In genomic region chr14:60738434-60738938, GRCm38 (mm10) we compare ENCODE assay signal across 8 mouse cellular contexts. TPM values are rescaled to one million over a fixed set of nuclear protein-coding genes. Genes with fewer than 3 reads are reported as not detected.
A peak's percentile ranks its signal among the peaks of the same experiment; 100 is the strongest.
DNase-seq lines count a peak whose midpoint lies in the region; ATAC-seq and TF ChIP-seq lines count a peak whose summit lies in the region.

No protein-coding gene starts in this region.

- TF ChIP-seq CTCF in heart, adult 2 months (IDR thresholded peaks at IDR 0.05) = no peak

- intact Hi-C loops in heart, adult 2 months (cut with DNase I) = no loop called here
- intact Hi-C loops in heart, postnatal 14 days (cut with DNase I) = no loop called here

- peak overlapping the region; percentile 55 for H3K27ac ChIP-seq in heart, adult 2 months

- H3K4me3 ChIP-seq in heart, adult 2 months = no peak overlapping the region
- H3K4me3 ChIP-seq in megakaryocyte, embryonic 14.5 days (replicated peaks) = peak overlapping the region; percentile 88

- peaks cover 9% of the 10 kb centered on the region for H3K36me3 ChIP-seq in heart, adult 2 months (ENCODE audit: control insufficient read depth, insufficient read depth, low read length)
- H3K36me3 ChIP-seq in megakaryocyte, embryonic 14.5 days (replicated peaks; ENCODE audit: low read length) = peaks cover 18% of the 10 kb centered on the region

- no peaks in the 10 kb centered on the region for H3K27me3 ChIP-seq in heart, adult 2 months (ENCODE audit: control insufficient read depth, insufficient read depth, low read length)
- H3K27me3 ChIP-seq in megakaryocyte, embryonic 14.5 days (replicated peaks) = no peaks in the 10 kb centered on the region

- peak; percentile 53 for ATAC-seq in activated CD4-positive, CD25-positive, alpha-beta regulatory T cell, adult 4 months

- no peak for DNase-seq in heart, adult 2 months
- no peak for DNase-seq in heart, postnatal 14 days
- peak; percentile 88 for DNase-seq in induced T-regulatory cell, adult 2 months (ENCODE audit: low read depth)
- DNase-seq in Muller cell, postnatal 12 days (ENCODE audit: inconsistent ontology term) = no peak
- no peak for DNase-seq in kidney, postnatal 10 days
- no peak for DNase-seq in urinary bladder, postnatal 14 days (ENCODE audit: low spot score)

- peak overlapping the region; percentile 47 for H3K9ac ChIP-seq in heart, adult 2 months (ENCODE audit: low read depth, low read length)

- no peak for TF ChIP-seq POLR2A in heart, adult 2 months (IDR thresholded peaks at IDR 0.05; ENCODE audit: insufficient read depth, low read depth, low read length)

- WGBS in heart, adult 2 months = 40% methylated on average over 10 of the region's 10 CpGs

- H3K4me1 ChIP-seq in heart, adult 2 months (ENCODE audit: control insufficient read depth, insufficient read depth, low read length) = peaks cover 57% of the 10 kb centered on the region
- peaks cover 89% of the 10 kb centered on the region for H3K4me1 ChIP-seq in megakaryocyte, embryonic 14.5 days

- no peaks in the 10 kb centered on the region for H3K9me3 ChIP-seq in megakaryocyte, embryonic 14.5 days

- no peak for TF ChIP-seq EP300 in heart, adult 2 months (IDR thresholded peaks at IDR 0.05; ENCODE audit: insufficient read depth, low read depth, low read length)

- H3K79me2 ChIP-seq in heart, adult 2 months (replicated peaks; ENCODE audit: control insufficient read depth, insufficient read depth, low read length) = peaks cover 2% of the 10 kb centered on the region; the same call in 1 of the 2 replicates

RNA-seq across cellular contexts. Expression of gene C1qtnf9, which starts 29.4 kb away (rescaled TPM):
- 10 to 100 TPM; 44.0 to 45.5 TPM for total RNA-seq in heart, adult 2 months (2021)
- polyA plus RNA-seq in heart, adult 2 months (2012; rRNA removed) = 27.8 and 59.4 TPM in 2 replicates
- 10 to 100 TPM; 42.8 to 43.8 TPM for total RNA-seq in heart, postnatal 14 days (2021)
- not detected for polyA plus RNA-seq in activated CD4-positive, CD25-positive, alpha-beta regulatory T cell, adult 4 months (2017; shearing (Covaris generic))
- not detected in 2 replicates for polyA plus RNA-seq in megakaryocyte, embryonic 14.5 days (2012; ENCODE audit: insufficient read depth, low replicate concordance)

RNA-seq across cellular contexts. Expression of gene Mipep, which starts 45.9 kb away (rescaled TPM):
- total RNA-seq in heart, adult 2 months (2021) = 10 to 100 TPM; 61.6 to 71.8 TPM
- polyA plus RNA-seq in heart, adult 2 months (2012; rRNA removed) = 26.0 and 38.4 TPM in 2 replicates
- 10 to 100 TPM; 51.6 to 52.2 TPM for total RNA-seq in heart, postnatal 14 days (2021)
- 1 to 10 TPM; 1.2 to 1.5 TPM for polyA plus RNA-seq in activated CD4-positive, CD25-positive, alpha-beta regulatory T cell, adult 4 months (2017; shearing (Covaris generic))
- polyA plus RNA-seq in megakaryocyte, embryonic 14.5 days (2012; ENCODE audit: insufficient read depth, low replicate concordance) = 5.9 and 13.6 TPM in 2 replicates

Comparison
In these comparisons a context has a peak if more than half of its experiments do, and no peak if none do; other contexts are left out.
1. RNA of gene C1qtnf9, which starts 29.4 kb away (polyA plus RNA-seq): 27.8 to 59.4 TPM in heart, adult 2 months; not detected in activated CD4-positive, CD25-positive, alpha-beta regulatory T cell, adult 4 months and not detected in megakaryocyte, embryonic 14.5 days; every median in the first group is over 10 times any median in the second.